Mouse (Mus musculus) layer of hippocampus, postnatal 10 days (tissue): ENCODE results near the gene Plekhm2. TPM values are rescaled to one million over a fixed set of nuclear protein-coding genes. Genes with fewer than 3 reads are reported as not detected.

Source experiments
- total RNA-seq, 2 experiments: library from RNA; stranded (reverse); gene quantifications; 2 replicates each; pipeline ENCODE4 v1.2.3; 2021

Plekhm2 gene
- total RNA-seq, 2 experiments from 2014 or later = 55.8 to 57.4 TPM

Other genes starting within 250 kb of the Plekhm2 start
- not detected for gene Clcnkb, start 248.9 kb downstream of the Plekhm2 start, total RNA-seq
- under 1 TPM; 0.11 to 0.16 TPM for gene Hspb7, start 244.1 kb downstream of the Plekhm2 start, total RNA-seq
- 1 to 10 TPM; 2.9 to 3.4 TPM for gene Srarp, start 228.8 kb downstream of the Plekhm2 start, total RNA-seq
- 10 to 100 TPM; 24.2 to 27.4 TPM for gene Zbtb17, start 220.2 kb downstream of the Plekhm2 start, total RNA-seq
- gene Spen, start 126.3 kb downstream of the Plekhm2 start, total RNA-seq = 10 to 100 TPM; 62.9 to 64.5 TPM
- gene Fblim1, start 58.8 kb downstream of the Plekhm2 start, total RNA-seq = 1 to 10 TPM; 4.6 to 5.0 TPM
- gene Tmem82, start 46.3 kb downstream of the Plekhm2 start, total RNA-seq = under 1 TPM; 0.69 to 0.98 TPM
- gene Slc25a34, start 41.1 kb downstream of the Plekhm2 start, total RNA-seq = 1 to 10 TPM; 2.4 TPM
- gene Rsc1a1, start 20.7 kb upstream of the Plekhm2 start, total RNA-seq = 1 to 10 TPM in 1 of 2 experiments, under 1 TPM in 1; 0.87 to 1.6 TPM
- gene Ddi2, start 58.5 kb upstream of the Plekhm2 start, total RNA-seq = 10 to 100 TPM; 31.1 to 31.9 TPM
- not detected for gene Agmat, start 81.8 kb upstream of the Plekhm2 start, total RNA-seq
- 10 to 100 TPM; 24.9 to 28.5 TPM for gene Dnajc16, start 126.0 kb upstream of the Plekhm2 start, total RNA-seq
- 10 to 100 TPM; 21.7 to 22.7 TPM for gene Casp9, start 128.7 kb upstream of the Plekhm2 start, total RNA-seq
- not detected for gene Cela2a, start 161.3 kb upstream of the Plekhm2 start, total RNA-seq
- gene Ctrc, start 181.5 kb upstream of the Plekhm2 start, total RNA-seq = not detected
- gene Efhd2, start 210.0 kb upstream of the Plekhm2 start, total RNA-seq = 10 to 100 TPM; 43.8 to 46.9 TPM